Mouse (Mus musculus): ENCODE measurements around the gene 2610301B20Rik. TPM values are rescaled to one million over a fixed set of nuclear protein-coding genes. Genes with fewer than 3 reads are reported as not detected.

The 2610301B20Rik gene
- polyA plus RNA-seq, 1 experiment from 2014 or later = 49.2 TPM

GRCm38 (mm10) chr4:10928158-10928557 is 53.9 kb downstream of the 2610301B20Rik start:
- no peak for ATAC-seq

GRCm38 (mm10) chr4:10929726-10930125 is 55.4 kb downstream of the 2610301B20Rik start:
- Histone ChIP-seq H3K4me1 (ENCODE audit: control insufficient read depth, insufficient read depth, low read length) (no peaks in the 10 kb centered on the region), H3K9me3 (replicated peaks; ENCODE audit: control insufficient read depth, low read length, poor library complexity, severe bottlenecking) (no peaks in the 10 kb centered on the region), H3K27ac (ENCODE audit: low read length) (no peak overlapping the region), H3K36me3 (ENCODE audit: control insufficient read depth, insufficient read depth, low read length) (no peaks in the 10 kb centered on the region), H3K27me3 (ENCODE audit: control insufficient read depth, insufficient read depth, low read depth, low read length) (no peaks in the 10 kb centered on the region), H3K9ac (ENCODE audit: low read depth, low read length) (no peak overlapping the region), H3K4me2 (ENCODE audit: low read length) (no peak overlapping the region), H3K4me3 (ENCODE audit: low read depth, low read length) (no peak overlapping the region)
- 94% methylated on average over 3 of the region's 3 CpGs for WGBS
- no peak for ATAC-seq

More at GRCm38 (mm10) chr4:10928158-10928557, 53.9 kb downstream of the 2610301B20Rik start:
- Histone ChIP-seq H3K36me3 (ENCODE audit: control insufficient read depth, insufficient read depth, low read length) (no peaks in the 10 kb centered on the region), H3K4me2 (ENCODE audit: low read length) (no peak overlapping the region), H3K27me3 (ENCODE audit: control insufficient read depth, insufficient read depth, low read depth, low read length) (no peaks in the 10 kb centered on the region), H3K4me3 (ENCODE audit: low read depth, low read length) (no peak overlapping the region), H3K9me3 (replicated peaks; ENCODE audit: control insufficient read depth, low read length, poor library complexity, severe bottlenecking) (no peaks in the 10 kb centered on the region), H3K4me1 (ENCODE audit: control insufficient read depth, insufficient read depth, low read length) (no peaks in the 10 kb centered on the region), H3K9ac (ENCODE audit: low read depth, low read length) (no peak overlapping the region), H3K27ac (ENCODE audit: low read length) (no peak overlapping the region)
- WGBS = 95% methylated on average over 6 of the region's 6 CpGs

GRCm38 (mm10) chr4:10931040-10931439 is 56.7 kb downstream of the 2610301B20Rik start:
- WGBS = 90% methylated on average over 9 of the region's 9 CpGs

GRCm38 (mm10) chr4:10932091-10932745 is 57.9 kb downstream of the 2610301B20Rik start:
- 27% methylated on average over 4 of the region's 4 CpGs for WGBS
- no peaks in the 10 kb centered on the region for H3K4me1 ChIP-seq (ENCODE audit: control insufficient read depth, insufficient read depth, low read length)
- no peak overlapping the region for H3K4me2 ChIP-seq (ENCODE audit: low read length)
- H3K27me3 ChIP-seq (ENCODE audit: control insufficient read depth, insufficient read depth, low read depth, low read length) = no peaks in the 10 kb centered on the region
- H3K36me3 ChIP-seq (ENCODE audit: control insufficient read depth, insufficient read depth, low read length) = no peaks in the 10 kb centered on the region
- no peaks in the 10 kb centered on the region for H3K9me3 ChIP-seq (replicated peaks; ENCODE audit: control insufficient read depth, low read length, poor library complexity, severe bottlenecking)
- no peak overlapping the region for H3K27ac ChIP-seq (ENCODE audit: low read length)
- no peak for ATAC-seq
- no peak overlapping the region for H3K4me3 ChIP-seq (ENCODE audit: low read depth, low read length)
- H3K9ac ChIP-seq (ENCODE audit: low read depth, low read length) = no peak overlapping the region

More at GRCm38 (mm10) chr4:10931040-10931439, 56.7 kb downstream of the 2610301B20Rik start:
- Histone ChIP-seq H3K4me2 (ENCODE audit: low read length) (no peak overlapping the region), H3K4me3 (ENCODE audit: low read depth, low read length) (no peak overlapping the region), H3K27me3 (ENCODE audit: control insufficient read depth, insufficient read depth, low read depth, low read length) (no peaks in the 10 kb centered on the region), H3K9me3 (replicated peaks; ENCODE audit: control insufficient read depth, low read length, poor library complexity, severe bottlenecking) (no peaks in the 10 kb centered on the region), H3K9ac (ENCODE audit: low read depth, low read length) (no peak overlapping the region), H3K4me1 (ENCODE audit: control insufficient read depth, insufficient read depth, low read length) (no peaks in the 10 kb centered on the region), H3K36me3 (ENCODE audit: control insufficient read depth, insufficient read depth, low read length) (no peaks in the 10 kb centered on the region), H3K27ac (ENCODE audit: low read length) (no peak overlapping the region)
- ATAC-seq = no peak

GRCm38 (mm10) chr4:10932782-10933181 is 58.5 kb downstream of the 2610301B20Rik start:
- ATAC-seq = no peak
- H3K4me3 ChIP-seq (ENCODE audit: low read depth, low read length) = no peak overlapping the region
- H3K27me3 ChIP-seq (ENCODE audit: control insufficient read depth, insufficient read depth, low read depth, low read length) = no peaks in the 10 kb centered on the region

GRCm38 (mm10) chr4:10936766-10937165 is 62.5 kb downstream of the 2610301B20Rik start:
- 94% methylated on average over 4 of the region's 4 CpGs for WGBS

More at GRCm38 (mm10) chr4:10932782-10933181, 58.5 kb downstream of the 2610301B20Rik start:
- Histone ChIP-seq H3K9me3 (replicated peaks; ENCODE audit: control insufficient read depth, low read length, poor library complexity, severe bottlenecking) (no peaks in the 10 kb centered on the region), H3K4me1 (ENCODE audit: control insufficient read depth, insufficient read depth, low read length) (no peaks in the 10 kb centered on the region), H3K9ac (ENCODE audit: low read depth, low read length) (no peak overlapping the region), H3K36me3 (ENCODE audit: control insufficient read depth, insufficient read depth, low read length) (no peaks in the 10 kb centered on the region), H3K27ac (ENCODE audit: low read length) (no peak overlapping the region), H3K4me2 (ENCODE audit: low read length) (no peak overlapping the region)
- WGBS = 87% methylated on average over 5 of the region's 5 CpGs

More at GRCm38 (mm10) chr4:10936766-10937165, 62.5 kb downstream of the 2610301B20Rik start:
- Histone ChIP-seq H3K27ac (ENCODE audit: low read length) (no peak overlapping the region), H3K9me3 (replicated peaks; ENCODE audit: control insufficient read depth, low read length, poor library complexity, severe bottlenecking) (no peaks in the 10 kb centered on the region), H3K36me3 (ENCODE audit: control insufficient read depth, insufficient read depth, low read length) (no peaks in the 10 kb centered on the region), H3K4me1 (ENCODE audit: control insufficient read depth, insufficient read depth, low read length) (no peaks in the 10 kb centered on the region), H3K4me2 (ENCODE audit: low read length) (no peak overlapping the region), H3K4me3 (ENCODE audit: low read depth, low read length) (no peak overlapping the region), H3K9ac (ENCODE audit: low read depth, low read length) (no peak overlapping the region), H3K27me3 (ENCODE audit: control insufficient read depth, insufficient read depth, low read depth, low read length) (no peaks in the 10 kb centered on the region)
- ATAC-seq = no peak

Small RNA genes lying within 50 kb of the gene (microRNA-seq; reads per million reads assigned to microRNA genes)
- gene Mir3471-1 (not detected), gene n-TSaga9 (2.2 reads per million, percentile 8 among the genes with 10 or more reads in this experiment)

All from midbrain, embryonic 16.5 days (tissue).